Mouse (Mus musculus): ENCODE measurements at regions not wholly inside any gene's neighbourhood (a gene's known extent, or its start where the extent isn't known, plus 50 kb on each side); places are given as distances from the start of the nearest gene placed in this dataset.

- Histone ChIP-seq H3K27me3 (ENCODE audit: insufficient read depth, low read length) (peaks cover 7% of the 10 kb centered on the region; the same call in 1 of the 2 replicates), H3K4me3 (ENCODE audit: low read depth, low read length) (no peak overlapping the region), H3K9me3 (replicated peaks) (no peaks in the 10 kb centered on the region), H3K36me3 (replicated peaks) (no peaks in the 10 kb centered on the region), H3K4me1 (ENCODE audit: insufficient read depth, low read depth, low read length) (no peaks in the 10 kb centered on the region)
- DNase-seq (ENCODE audit: low spot score) (no peak), ATAC-seq (ENCODE audit: extremely low read depth, insufficient number of reproducible peaks, low FRiP score, poor library complexity, severe bottlenecking) (no peak)
- no peak for TF ChIP-seq CTCF (IDR thresholded peaks at IDR 0.05; ENCODE audit: low read depth, low read length)
- no peak for TF ChIP-seq GATA2 (IDR thresholded peaks at IDR 0.05; ENCODE audit: borderline replicate concordance, low read depth, low read length)
- TF ChIP-seq POLR2AphosphoS5 (IDR thresholded peaks at IDR 0.05; ENCODE audit: insufficient replicate concordance, low read depth, low read length) = no peak
- TF ChIP-seq GATA1 (IDR thresholded peaks at IDR 0.05; ENCODE audit: borderline replicate concordance, low read length) = no peak
- no peak for TF ChIP-seq TAL1 (conservative IDR thresholded peaks at IDR 0.05; ENCODE audit: low read depth, low read length)
These were observed 94.9 kb upstream of the Mylip start for GRCm38 (mm10) chr13:45294691-45295090.

- TF ChIP-seq GATA1 (IDR thresholded peaks at IDR 0.05; ENCODE audit: borderline replicate concordance, low read length) (no peak), TAL1 (conservative IDR thresholded peaks at IDR 0.05; ENCODE audit: low read depth, low read length) (no peak), POLR2AphosphoS5 (IDR thresholded peaks at IDR 0.05; ENCODE audit: insufficient replicate concordance, low read depth, low read length) (no peak), CTCF (IDR thresholded peaks at IDR 0.05; ENCODE audit: low read depth, low read length) (no peak), GATA2 (IDR thresholded peaks at IDR 0.05; ENCODE audit: borderline replicate concordance, low read depth, low read length) (no peak)
- no peak for DNase-seq (ENCODE audit: low spot score)
- Histone ChIP-seq H3K4me3 (ENCODE audit: low read depth, low read length) (no peak overlapping the region), H3K27me3 (ENCODE audit: insufficient read depth, low read length) (no peaks in the 10 kb centered on the region), H3K4me1 (ENCODE audit: insufficient read depth, low read depth, low read length) (no peaks in the 10 kb centered on the region), H3K9me3 (replicated peaks) (no peaks in the 10 kb centered on the region), H3K36me3 (replicated peaks) (no peaks in the 10 kb centered on the region)
- no peak for ATAC-seq (ENCODE audit: extremely low read depth, insufficient number of reproducible peaks, low FRiP score, poor library complexity, severe bottlenecking)
These were observed 88.9 kb upstream of the Mylip start for GRCm38 (mm10) chr13:45300610-45301009.

- Histone ChIP-seq H3K36me3 (replicated peaks) (no peaks in the 10 kb centered on the region), H3K9me3 (replicated peaks) (no peaks in the 10 kb centered on the region), H3K4me1 (ENCODE audit: insufficient read depth, low read depth, low read length) (no peaks in the 10 kb centered on the region), H3K27me3 (ENCODE audit: insufficient read depth, low read length) (peaks cover 4% of the 10 kb centered on the region; the same call in 1 of the 2 replicates), H3K4me3 (ENCODE audit: low read depth, low read length) (no peak overlapping the region)
- DNase-seq (ENCODE audit: low spot score) = no peak
- ATAC-seq (ENCODE audit: extremely low read depth, insufficient number of reproducible peaks, low FRiP score, poor library complexity, severe bottlenecking) = no peak
- TF ChIP-seq GATA2 (IDR thresholded peaks at IDR 0.05; ENCODE audit: borderline replicate concordance, low read depth, low read length) (no peak), POLR2AphosphoS5 (IDR thresholded peaks at IDR 0.05; ENCODE audit: insufficient replicate concordance, low read depth, low read length) (no peak), CTCF (IDR thresholded peaks at IDR 0.05; ENCODE audit: low read depth, low read length) (no peak), GATA1 (IDR thresholded peaks at IDR 0.05; ENCODE audit: borderline replicate concordance, low read length) (no peak), TAL1 (conservative IDR thresholded peaks at IDR 0.05; ENCODE audit: low read depth, low read length) (no peak)
These were observed 88.2 kb upstream of the Mylip start for GRCm38 (mm10) chr13:45301191-45301905.

DNA sequence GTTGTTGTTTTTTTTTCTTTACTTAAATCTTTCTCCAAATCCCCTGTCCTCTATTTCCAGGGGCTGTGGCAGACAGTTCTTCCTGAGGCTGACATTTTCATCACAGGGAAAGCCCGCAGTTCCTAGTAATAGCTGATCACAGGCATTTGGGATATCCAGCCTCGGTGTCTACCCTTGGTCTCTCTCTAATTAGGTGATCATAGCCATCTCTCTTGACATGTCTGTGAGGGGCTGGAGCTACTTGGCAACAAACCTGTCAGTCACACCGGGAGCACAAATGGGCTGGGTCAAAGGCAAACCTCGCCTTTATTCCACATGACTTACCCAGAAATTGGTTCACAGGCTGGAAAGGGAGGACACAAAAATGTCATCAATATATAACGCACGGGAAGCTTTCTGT lies 86.7 kb upstream of the Mylip start:
- Histone ChIP-seq H3K27me3 (ENCODE audit: insufficient read depth, low read length) (peaks cover 7% of the 10 kb centered on the region; the same call in 1 of the 2 replicates), H3K36me3 (replicated peaks) (no peaks in the 10 kb centered on the region), H3K9me3 (replicated peaks) (no peaks in the 10 kb centered on the region), H3K4me1 (ENCODE audit: insufficient read depth, low read depth, low read length) (no peaks in the 10 kb centered on the region), H3K4me3 (ENCODE audit: low read depth, low read length) (no peak overlapping the region)
- no peak for TF ChIP-seq TAL1 (conservative IDR thresholded peaks at IDR 0.05; ENCODE audit: low read depth, low read length)
- no peak for TF ChIP-seq POLR2AphosphoS5 (IDR thresholded peaks at IDR 0.05; ENCODE audit: insufficient replicate concordance, low read depth, low read length)
- no peak for TF ChIP-seq GATA2 (IDR thresholded peaks at IDR 0.05; ENCODE audit: borderline replicate concordance, low read depth, low read length)
- no peak for TF ChIP-seq GATA1 (IDR thresholded peaks at IDR 0.05; ENCODE audit: borderline replicate concordance, low read length)
- TF ChIP-seq CTCF (IDR thresholded peaks at IDR 0.05; ENCODE audit: low read depth, low read length) = no peak
- no peak for ATAC-seq (ENCODE audit: extremely low read depth, insufficient number of reproducible peaks, low FRiP score, poor library complexity, severe bottlenecking)
- DNase-seq (ENCODE audit: low spot score) = no peak

- ATAC-seq (ENCODE audit: extremely low read depth, insufficient number of reproducible peaks, low FRiP score, poor library complexity, severe bottlenecking) = no peak
- H3K36me3 ChIP-seq (replicated peaks) = no peaks in the 10 kb centered on the region
- H3K27me3 ChIP-seq (ENCODE audit: insufficient read depth, low read length) = peaks cover 7% of the 10 kb centered on the region
- no peaks in the 10 kb centered on the region for H3K9me3 ChIP-seq (replicated peaks)
- H3K4me3 ChIP-seq (ENCODE audit: low read depth, low read length) = no peak overlapping the region
- DNase-seq (ENCODE audit: low spot score) = no peak
- no peaks in the 10 kb centered on the region for H3K4me1 ChIP-seq (ENCODE audit: insufficient read depth, low read depth, low read length)
- TF ChIP-seq POLR2AphosphoS5 (IDR thresholded peaks at IDR 0.05; ENCODE audit: insufficient replicate concordance, low read depth, low read length) = no peak
- TF ChIP-seq GATA2 (IDR thresholded peaks at IDR 0.05; ENCODE audit: borderline replicate concordance, low read depth, low read length) = no peak
- TF ChIP-seq TAL1 (conservative IDR thresholded peaks at IDR 0.05; ENCODE audit: low read depth, low read length) = no peak
- no peak for TF ChIP-seq GATA1 (IDR thresholded peaks at IDR 0.05; ENCODE audit: borderline replicate concordance, low read length)
- no peak for TF ChIP-seq CTCF (IDR thresholded peaks at IDR 0.05; ENCODE audit: low read depth, low read length)
These were observed 83.4 kb upstream of the Mylip start for GRCm38 (mm10) chr13:45306177-45306576.

DNA sequence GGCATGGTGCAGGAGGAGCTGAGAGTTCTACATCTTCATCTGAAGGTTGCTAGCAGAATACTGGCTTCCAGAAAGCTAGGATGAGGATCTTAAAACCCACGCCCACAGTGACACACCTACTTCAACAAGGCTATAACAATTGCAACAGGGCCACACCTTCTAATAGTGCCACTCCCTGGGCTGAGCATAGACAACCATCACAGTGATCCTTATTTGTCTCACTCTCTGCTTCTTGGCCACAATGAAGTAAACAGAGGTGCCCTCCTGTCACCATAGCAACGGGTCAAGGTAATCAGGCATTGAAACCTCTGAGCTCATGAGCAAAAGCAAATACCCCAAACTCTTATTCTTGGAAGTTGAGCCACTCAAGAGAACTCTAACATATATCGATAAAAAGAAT lies 82.3 kb upstream of the Mylip start:
- no peaks in the 10 kb centered on the region for H3K4me1 ChIP-seq (ENCODE audit: insufficient read depth, low read depth, low read length)
- no peak overlapping the region for H3K4me3 ChIP-seq (ENCODE audit: low read depth, low read length)
- TF ChIP-seq CTCF (IDR thresholded peaks at IDR 0.05; ENCODE audit: low read depth, low read length) (no peak), GATA1 (IDR thresholded peaks at IDR 0.05; ENCODE audit: borderline replicate concordance, low read length) (no peak), POLR2AphosphoS5 (IDR thresholded peaks at IDR 0.05; ENCODE audit: insufficient replicate concordance, low read depth, low read length) (no peak), GATA2 (IDR thresholded peaks at IDR 0.05; ENCODE audit: borderline replicate concordance, low read depth, low read length) (no peak), TAL1 (conservative IDR thresholded peaks at IDR 0.05; ENCODE audit: low read depth, low read length) (no peak)
- peaks cover 7% of the 10 kb centered on the region for H3K27me3 ChIP-seq (ENCODE audit: insufficient read depth, low read length)
- no peak for DNase-seq (ENCODE audit: low spot score)
- no peaks in the 10 kb centered on the region for H3K9me3 ChIP-seq (replicated peaks)
- H3K36me3 ChIP-seq (replicated peaks) = no peaks in the 10 kb centered on the region
- ATAC-seq (ENCODE audit: extremely low read depth, insufficient number of reproducible peaks, low FRiP score, poor library complexity, severe bottlenecking) = no peak

Measured in G1E (cell line).